21 mouse cellular contexts compared by ENCODE assay signal in the genomic region with DNA sequence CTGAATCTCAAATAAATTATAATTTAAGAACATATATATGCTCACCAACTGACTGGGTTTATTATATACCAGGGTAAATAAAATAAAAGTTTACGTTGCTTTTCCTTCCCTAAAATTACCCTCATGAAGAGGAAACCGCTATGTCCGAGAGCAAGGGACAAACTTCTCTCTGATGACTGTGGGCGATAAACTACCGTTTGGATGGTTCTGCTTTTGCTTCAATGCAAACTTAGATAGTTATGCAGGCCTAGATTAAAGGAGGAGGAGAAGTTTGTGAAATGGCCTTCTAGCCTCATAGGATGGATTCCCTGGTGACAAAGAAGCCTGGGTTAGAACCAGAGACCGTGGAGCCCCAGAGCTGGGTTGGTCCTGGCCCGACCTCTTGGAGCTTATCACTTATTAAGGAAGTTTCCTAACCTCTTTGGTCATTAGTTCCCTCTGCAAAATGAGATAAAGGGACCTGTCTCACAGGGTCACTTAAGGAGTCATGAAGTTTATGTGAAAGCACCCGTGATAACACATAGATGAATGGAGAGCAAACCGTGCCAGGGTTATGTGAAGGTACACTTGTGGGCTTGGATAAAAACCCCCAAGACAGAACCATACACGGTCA.
DNase-seq lines count a peak whose midpoint lies in the region; ATAC-seq and TF ChIP-seq lines count a peak whose summit lies in the region.
"Had no signal": no experiment of that assay in that cellular context is flagged by ENCODE, and none has a peak within 500 bp of the region (broad histone marks: within the 10 kb centered on the region; RNA-seq: fewer than 3 reads in every experiment).

No protein-coding gene starts in this region.

- no peak for TF ChIP-seq RAD21 in MEL (IDR thresholded peaks at IDR 0.05; ENCODE audit: low read depth, low read length)

- peaks cover 20 to 30% of the 10 kb centered on the region in 2 experiments for H3K4me1 ChIP-seq in MEL (ENCODE audit: control insufficient read depth in 1 of 2, insufficient read depth in 2 of 2, low read length in 2 of 2)
- H3K4me1 ChIP-seq in lung, postnatal 0 days (ENCODE audit: insufficient read depth, low read depth, low read length), result no peaks in the 10 kb centered on the region
- H3K4me1 ChIP-seq: embryonic facial prominence, embryonic 15.5 days; intestine, embryonic 15.5 days had no signal

- ATAC-seq in granulocyte monocyte progenitor cell, adult 5-6 weeks (replicated peaks; ENCODE audit: poor library complexity, severe bottlenecking), result peak; percentile 68
- ATAC-seq in megakaryocyte progenitor cell, adult 5-6 weeks (replicated peaks; ENCODE audit: poor library complexity), result peak; percentile 55
- no peak for ATAC-seq in lung, postnatal 0 days
- ATAC-seq: activated CD4-positive, CD25-positive, alpha-beta regulatory T cell, adult 4 months; forebrain, embryonic 14.5 days; hindbrain, embryonic 16.5 days; intestine, embryonic 15.5 days had no signal

- DNase-seq in MEL (ENCODE audit: low read depth, low spot score), result peak; percentile 76
- no peak for DNase-seq in thymus, postnatal 0 days (ENCODE audit: low spot score)
- DNase-seq in kidney, adult 9 months, result no peak
- DNase-seq in lung, postnatal 0 days (ENCODE audit: low spot score), result no peak
- DNase-seq: adrenal gland, adult 8-10 months; adrenal gland, postnatal 25 days; cerebellum, adult 11-12 months; cerebellum, adult 8-10 months; cerebellum, postnatal 14 days; gastrocnemius, postnatal 25 days had no signal

- TF ChIP-seq EP300 in MEL (IDR thresholded peaks at IDR 0.05; ENCODE audit: low read depth in 1 of 2, low read length in 2 of 2), result peak; percentile 82 to 84
- no peak for TF ChIP-seq EP300 in lung, postnatal 0 days (IDR thresholded peaks at IDR 0.05)

- 0 out of 4 replicates have a peak, but pooled peaks cover 0 to 2% of the 10 kb centered on the region in 2 experiments for H3K27me3 ChIP-seq in MEL (ENCODE audit: control insufficient read depth in 1 of 2, insufficient read depth in 2 of 2, low read length in 2 of 2)
- no peaks in the 10 kb centered on the region for H3K27me3 ChIP-seq in lung, postnatal 0 days (replicated peaks; ENCODE audit: insufficient read depth, low read length)
- H3K27me3 ChIP-seq: embryonic facial prominence, embryonic 12.5 days; embryonic facial prominence, embryonic 15.5 days; hindbrain, embryonic 13.5 days; intestine, embryonic 15.5 days had no signal

- H3K79me2 ChIP-seq in MEL (ENCODE audit: control insufficient read depth, insufficient read depth, low read length, poor library complexity), result no peaks in the 10 kb centered on the region

- TF ChIP-seq CTCF in MEL (IDR thresholded peaks at IDR 0.05 in 2 of 3, conservative IDR thresholded peaks at IDR 0.05 in 1 of 3; ENCODE audit: control insufficient read depth in 1 of 3, insufficient read depth in 1 of 3, low read depth in 2 of 3, low read length in 3 of 3, poor library complexity in 1 of 3, severe bottlenecking in 1 of 3), result no peak
- TF ChIP-seq CTCF in lung, postnatal 0 days (IDR thresholded peaks at IDR 0.05), result no peak

- H3K36me3 ChIP-seq in MEL (ENCODE audit: control insufficient read depth in 1 of 2, insufficient read depth in 2 of 2, low read length in 2 of 2), result peaks cover 0 to 15% of the 10 kb centered on the region in 2 experiments; a peak in 2 of 4 replicates
- H3K36me3 ChIP-seq in lung, postnatal 0 days (ENCODE audit: insufficient read depth, low read length), result no peaks in the 10 kb centered on the region
- H3K36me3 ChIP-seq: embryonic facial prominence, embryonic 12.5 days; embryonic facial prominence, embryonic 15.5 days; hindbrain, embryonic 10.5 days; hindbrain, embryonic 13.5 days; intestine, embryonic 15.5 days had no signal

- H3K9ac ChIP-seq in MEL (ENCODE audit: control insufficient read depth, low read depth, low read length, poor library complexity, severe bottlenecking), result 0 out of 2 replicates have a peak overlapping the region, but pooled peaks have one; percentile 1
- H3K9ac ChIP-seq in lung, postnatal 0 days (replicated peaks; ENCODE audit: low read depth), result no peak overlapping the region
- H3K9ac ChIP-seq: embryonic facial prominence, embryonic 12.5 days; embryonic facial prominence, embryonic 15.5 days; hindbrain, embryonic 13.5 days; intestine, embryonic 15.5 days had no signal

- no peaks in the 10 kb centered on the region for H3K9me3 ChIP-seq in MEL (replicated peaks; ENCODE audit: insufficient read depth, low read length)
- H3K9me3 ChIP-seq in lung, postnatal 0 days (ENCODE audit: low read length), result no peaks in the 10 kb centered on the region
- H3K9me3 ChIP-seq: embryonic facial prominence, embryonic 12.5 days; embryonic facial prominence, embryonic 15.5 days; hindbrain, embryonic 10.5 days; hindbrain, embryonic 13.5 days; intestine, embryonic 15.5 days had no signal

- H3K27ac ChIP-seq in MEL (ENCODE audit: control insufficient read depth, low read depth, low read length), result peak overlapping the region; percentile 59
- H3K27ac ChIP-seq in lung, postnatal 0 days (ENCODE audit: low read length), result no peak overlapping the region
- H3K27ac ChIP-seq: embryonic facial prominence, embryonic 12.5 days; embryonic facial prominence, embryonic 15.5 days; hindbrain, embryonic 10.5 days; hindbrain, embryonic 13.5 days; intestine, embryonic 15.5 days had no signal

- WGBS in lung, postnatal 0 days, result 76% methylated on average over 10 of the region's 10 CpGs

- H3K4me2 ChIP-seq in lung, postnatal 0 days (replicated peaks; ENCODE audit: low read depth, low read length), result no peak overlapping the region
- H3K4me2 ChIP-seq: embryonic facial prominence, embryonic 12.5 days; embryonic facial prominence, embryonic 15.5 days; heart, embryonic 11.5 days; hindbrain, embryonic 13.5 days; intestine, embryonic 15.5 days had no signal

- no peak for TF ChIP-seq POLR2A in MEL (IDR thresholded peaks at IDR 0.05; ENCODE audit: control insufficient read depth in 1 of 2, insufficient read depth in 1 of 2, low read depth in 1 of 2, low read length in 2 of 2, poor library complexity in 1 of 2)

- H3K4me3 ChIP-seq in MEL (ENCODE audit: control insufficient read depth in 1 of 2, insufficient read depth in 1 of 2, low read depth in 2 of 2, low read length in 2 of 2), result peak overlapping the region; percentile 10 to 29; a peak in 3 of 4 replicates
- no peak overlapping the region for H3K4me3 ChIP-seq in lung, postnatal 0 days (ENCODE audit: low read depth, low read length)
- H3K4me3 ChIP-seq: embryonic facial prominence, embryonic 12.5 days; embryonic facial prominence, embryonic 15.5 days; hindbrain, embryonic 10.5 days; hindbrain, embryonic 13.5 days; intestine, embryonic 15.5 days had no signal

TF ChIP-seq in MEL, 35 proteins besides CTCF, POLR2A, EP300 and RAD21:
- TF ChIP-seq ETS1 (IDR thresholded peaks at IDR 0.05; ENCODE audit: low read depth, low read length) (peak; percentile 54; the same call in 1 of the 2 replicates), MYB (IDR thresholded peaks at IDR 0.05; ENCODE audit: low read depth, low read length) (0 out of 2 replicates have a peak, but pooled peaks have one; percentile 37), MXI1 (IDR thresholded peaks at IDR 0.05; ENCODE audit: low read depth, low read length) (0 out of 2 replicates have a peak, but pooled peaks have one; percentile 37), ZNF384 (IDR thresholded peaks at IDR 0.05; ENCODE audit: low read depth, low read length) (no peak), GATA1 (IDR thresholded peaks at IDR 0.05; ENCODE audit: low read depth, low read length) (peak; percentile 74), TAL1 (IDR thresholded peaks at IDR 0.05; ENCODE audit: low read length) (peak; percentile 45), GABPA (IDR thresholded peaks at IDR 0.05; ENCODE audit: low read depth, low read length) (no peak), RCOR1 (IDR thresholded peaks at IDR 0.05; ENCODE audit: low read depth, low read length) (peak; percentile 54; the same call in 1 of the 2 replicates), SIN3A (IDR thresholded peaks at IDR 0.05; ENCODE audit: low read length) (peak; percentile 29), UBTF (IDR thresholded peaks at IDR 0.05; ENCODE audit: borderline replicate concordance, insufficient read depth, low read depth, low read length) (no peak), TCF12 (IDR thresholded peaks at IDR 0.05; ENCODE audit: low read depth, low read length) (peak; percentile 70; the same call in 1 of the 2 replicates), CHD1 (IDR thresholded peaks at IDR 0.05; ENCODE audit: low read depth, low read length) (no peak)
